Mouse (Mus musculus): Measurements from ENCODE around the gene Plac9b. TPM values are rescaled to one million over a fixed set of nuclear protein-coding genes. Genes with fewer than 3 reads are reported as not detected.
"Not testable (repeated sequence)": the region's sequence is repeated elsewhere in the genome, so short reads cannot be mapped to it uniquely, and the experiment has no call there.

Plac9b gene
- 0.90 and 2.7 TPM in 2 replicates for polyA plus RNA-seq (2014; fragmentation: Nextera tagmentation; extraction: Ambion mirVana)

DNA sequence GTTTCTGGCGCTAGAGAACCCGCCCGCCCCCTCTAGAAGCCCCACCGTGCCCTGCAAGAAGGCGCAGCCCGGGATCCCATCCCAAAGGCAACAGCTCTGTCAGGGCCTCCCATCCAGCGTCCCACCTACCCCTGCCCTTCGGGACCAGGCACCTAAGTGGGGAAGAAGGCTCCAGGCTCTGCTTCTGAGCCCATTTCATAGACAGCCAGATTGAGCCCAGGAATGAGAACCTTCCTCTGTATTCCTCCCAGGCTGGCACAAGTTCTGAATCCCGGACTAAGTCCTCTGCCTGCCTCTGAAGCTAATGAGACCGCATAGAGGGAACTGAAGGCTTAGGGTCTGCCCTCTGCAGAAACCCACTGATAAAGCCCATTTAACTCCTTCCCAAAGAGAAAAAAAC, at the start of gene Plac9b:
Plac9b (minus strand) TSS at position 101 of the 400 bp plus-strand sequence.
- H3K36me3 ChIP-seq (ENCODE audit: control insufficient read depth, insufficient read depth, low read length); H3K27me3 ChIP-seq (ENCODE audit: control insufficient read depth, insufficient read depth, low read length); ATAC-seq (ENCODE audit: low FRiP score); H3K4me1 ChIP-seq (ENCODE audit: control insufficient read depth, insufficient read depth, low read length); H3K27ac ChIP-seq (ENCODE audit: low read depth, low read length); DNase-seq (ENCODE audit: low spot score, missing footprints); H3K9me3 ChIP-seq (ENCODE audit: control insufficient read depth, low read length); H3K4me2 ChIP-seq; H3K4me3 ChIP-seq (ENCODE audit: low read depth, low read length); H3K9ac ChIP-seq (ENCODE audit: low read length): not testable (repeated sequence)
- WGBS = no CpG with 5 or more reads among the region's 10 CpGs

DNA sequence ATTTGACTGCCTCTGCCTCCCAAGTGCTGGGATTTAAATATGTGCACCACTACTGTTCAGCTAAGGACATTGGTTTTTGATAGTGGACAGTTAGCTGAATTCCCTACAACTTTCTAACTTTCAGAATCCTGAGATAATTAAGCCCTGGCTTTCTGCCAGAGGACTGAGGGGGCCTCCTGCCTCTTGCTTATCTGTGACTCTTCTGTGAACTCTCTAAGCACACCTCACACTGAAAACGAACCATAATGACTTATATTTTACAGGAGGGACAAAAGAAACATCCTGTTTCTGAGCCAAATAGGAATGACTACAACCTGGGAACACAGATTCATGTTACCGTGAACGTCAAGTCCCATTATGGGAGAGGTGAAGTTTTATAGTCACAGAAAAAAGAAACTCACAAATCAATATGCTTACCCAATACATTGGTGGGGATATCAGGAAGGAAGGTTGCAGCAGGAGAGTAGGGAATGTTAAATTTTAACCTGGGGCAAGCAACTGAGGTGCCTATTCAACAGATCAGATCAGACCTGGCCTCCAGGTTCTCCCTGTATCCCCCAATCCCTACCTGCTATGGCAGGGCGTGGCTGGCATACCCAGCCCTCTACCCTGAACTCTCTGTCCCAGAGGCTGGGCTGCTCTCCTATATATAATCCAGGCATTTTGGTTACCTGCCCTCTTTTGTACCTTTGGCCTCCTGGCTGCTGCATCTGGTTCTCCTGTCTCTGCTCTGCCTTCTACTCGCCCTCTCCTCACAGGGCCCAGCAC, 34.1 kb upstream of the Plac9b start:
- not testable (repeated sequence) for H3K27me3 ChIP-seq (ENCODE audit: control insufficient read depth, insufficient read depth, low read length); H3K4me2 ChIP-seq; H3K9me3 ChIP-seq (ENCODE audit: control insufficient read depth, low read length); H3K4me3 ChIP-seq (ENCODE audit: low read depth, low read length); H3K36me3 ChIP-seq (ENCODE audit: control insufficient read depth, insufficient read depth, low read length); H3K4me1 ChIP-seq (ENCODE audit: control insufficient read depth, insufficient read depth, low read length); H3K9ac ChIP-seq (ENCODE audit: low read length); H3K27ac ChIP-seq (ENCODE audit: low read depth, low read length); DNase-seq (ENCODE audit: low spot score, missing footprints); ATAC-seq (ENCODE audit: low FRiP score)
- WGBS = no CpG with 5 or more reads among the region's 5 CpGs

DNA sequence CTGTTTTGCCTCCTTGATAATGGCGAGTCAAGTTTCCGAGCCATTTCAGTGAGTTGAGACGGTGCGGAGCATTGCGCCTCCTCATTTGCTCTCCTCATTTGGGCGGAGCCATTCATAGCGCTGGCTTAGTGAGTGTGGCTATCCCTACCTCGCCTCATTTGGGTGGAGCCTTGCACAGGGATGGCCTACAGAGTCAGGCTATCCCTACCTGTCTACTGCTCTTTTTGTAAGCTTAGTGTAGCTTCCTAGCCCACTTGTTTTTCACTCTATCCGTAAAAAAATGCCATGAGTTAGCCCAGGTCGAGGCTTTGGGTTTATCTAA, 24.6 kb upstream of the Plac9b start, which contains the start of gene Tmem254b:
Tmem254b (minus strand) TSS at position 116 of the 322 bp plus-strand sequence.
- not testable (repeated sequence) for H3K4me3 ChIP-seq (ENCODE audit: low read depth, low read length); H3K9ac ChIP-seq (ENCODE audit: low read length); DNase-seq (ENCODE audit: low spot score, missing footprints); H3K36me3 ChIP-seq (ENCODE audit: control insufficient read depth, insufficient read depth, low read length); H3K9me3 ChIP-seq (ENCODE audit: control insufficient read depth, low read length); H3K4me1 ChIP-seq (ENCODE audit: control insufficient read depth, insufficient read depth, low read length); H3K4me2 ChIP-seq; H3K27me3 ChIP-seq (ENCODE audit: control insufficient read depth, insufficient read depth, low read length); H3K27ac ChIP-seq (ENCODE audit: low read depth, low read length)
- WGBS = no CpG with 5 or more reads among the region's 10 CpGs
- peak; percentile 59; the same call in 1 of the 2 replicates for ATAC-seq (ENCODE audit: low FRiP score)

DNA sequence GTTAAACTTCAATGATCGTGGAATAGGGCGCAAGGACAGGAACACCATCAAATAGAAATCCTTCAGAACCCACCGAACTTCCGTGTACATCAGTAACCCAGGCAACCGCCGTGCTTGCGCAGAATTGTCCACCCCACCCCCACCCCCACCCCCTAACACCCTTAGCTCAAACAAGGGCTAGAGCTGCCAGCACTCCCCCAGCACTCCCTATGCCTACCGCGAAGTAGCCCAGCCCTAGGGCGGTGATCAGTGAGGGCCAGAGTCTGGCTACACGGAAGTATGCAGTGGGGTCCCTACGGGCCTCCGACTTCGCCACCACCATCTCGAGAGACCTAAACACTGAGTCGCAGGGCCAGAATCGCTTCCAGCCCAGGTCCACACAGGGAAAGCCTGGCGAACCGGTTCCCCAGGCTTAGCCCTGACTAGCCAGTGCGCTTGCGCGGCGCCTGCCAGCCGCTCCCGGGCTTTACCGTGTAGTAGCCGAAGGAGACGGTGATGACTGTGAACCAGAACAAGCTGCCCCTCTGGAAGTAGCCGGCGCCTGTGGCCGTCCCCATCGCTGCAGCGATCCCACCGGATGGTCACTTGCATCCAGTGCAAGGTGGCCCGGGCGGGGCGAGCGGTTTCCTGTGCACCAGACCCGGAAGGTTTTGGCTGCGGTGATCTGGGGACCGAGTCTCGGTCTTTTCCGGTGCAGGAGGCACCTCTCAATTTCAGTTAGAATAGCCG, 24.1 kb upstream of the Plac9b start:
- not testable (repeated sequence) for DNase-seq (ENCODE audit: low spot score, missing footprints); H3K9ac ChIP-seq (ENCODE audit: low read length); H3K4me3 ChIP-seq (ENCODE audit: low read depth, low read length); H3K27me3 ChIP-seq (ENCODE audit: control insufficient read depth, insufficient read depth, low read length); H3K27ac ChIP-seq (ENCODE audit: low read depth, low read length); H3K36me3 ChIP-seq (ENCODE audit: control insufficient read depth, insufficient read depth, low read length); H3K4me1 ChIP-seq (ENCODE audit: control insufficient read depth, insufficient read depth, low read length); H3K9me3 ChIP-seq (ENCODE audit: control insufficient read depth, low read length); H3K4me2 ChIP-seq
- peak; percentile 71 for ATAC-seq (ENCODE audit: low FRiP score)
- no CpG with 5 or more reads among the region's 44 CpGs for WGBS

DNA sequence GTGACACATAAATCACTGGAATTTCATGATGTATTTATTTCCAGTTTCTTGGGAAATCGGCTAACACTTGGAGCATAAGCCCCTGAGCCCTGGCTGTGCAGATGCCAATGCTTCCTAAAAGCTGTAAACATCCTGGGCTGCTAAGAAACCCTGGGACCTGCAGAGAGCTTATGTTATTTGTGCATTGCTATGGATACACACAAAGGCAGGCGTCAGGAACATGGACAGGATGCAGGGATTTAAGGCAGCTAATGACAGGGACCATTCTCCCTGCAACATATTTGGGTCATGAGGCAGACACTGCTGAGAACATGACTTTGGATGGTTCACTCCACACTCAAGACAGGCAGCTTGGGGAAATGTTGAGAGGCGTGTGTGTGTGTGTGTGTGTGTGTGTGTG, 15.6 kb upstream of the Plac9b start:
- no CpG with 5 or more reads among the region's 3 CpGs for WGBS
- ATAC-seq (ENCODE audit: low FRiP score); H3K9me3 ChIP-seq (ENCODE audit: control insufficient read depth, low read length); H3K4me3 ChIP-seq (ENCODE audit: low read depth, low read length); H3K36me3 ChIP-seq (ENCODE audit: control insufficient read depth, insufficient read depth, low read length); H3K9ac ChIP-seq (ENCODE audit: low read length); DNase-seq (ENCODE audit: low spot score, missing footprints); H3K27ac ChIP-seq (ENCODE audit: low read depth, low read length); H3K27me3 ChIP-seq (ENCODE audit: control insufficient read depth, insufficient read depth, low read length); H3K4me2 ChIP-seq; H3K4me1 ChIP-seq (ENCODE audit: control insufficient read depth, insufficient read depth, low read length): not testable (repeated sequence)

DNA sequence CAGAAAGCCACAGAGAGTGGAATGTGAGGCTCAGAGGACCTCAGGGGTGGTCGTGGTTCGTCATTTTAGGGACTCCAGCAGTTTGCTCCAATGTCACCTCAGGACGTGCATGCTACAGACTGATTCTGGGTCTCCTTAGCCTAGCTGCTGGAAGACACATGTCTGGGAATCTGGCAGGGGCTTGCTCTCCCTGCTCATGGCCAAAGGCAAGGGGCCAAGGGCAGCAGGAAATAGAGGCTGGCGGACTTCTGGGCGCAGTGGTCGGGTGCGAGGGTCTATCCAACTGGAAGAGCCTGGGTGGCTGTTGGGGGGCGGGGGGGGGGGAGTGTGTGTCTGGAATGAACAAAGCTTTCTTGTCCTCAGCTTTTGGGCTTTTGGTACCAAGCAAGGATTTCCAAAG, 6.1 kb upstream of the Plac9b start:
- not testable (repeated sequence) for H3K4me3 ChIP-seq (ENCODE audit: low read depth, low read length); H3K27me3 ChIP-seq (ENCODE audit: control insufficient read depth, insufficient read depth, low read length); H3K9me3 ChIP-seq (ENCODE audit: control insufficient read depth, low read length); H3K4me2 ChIP-seq; H3K4me1 ChIP-seq (ENCODE audit: control insufficient read depth, insufficient read depth, low read length); H3K27ac ChIP-seq (ENCODE audit: low read depth, low read length); DNase-seq (ENCODE audit: low spot score, missing footprints); H3K36me3 ChIP-seq (ENCODE audit: control insufficient read depth, insufficient read depth, low read length); H3K9ac ChIP-seq (ENCODE audit: low read length); ATAC-seq (ENCODE audit: low FRiP score)
- no CpG with 5 or more reads among the region's 8 CpGs for WGBS

DNA sequence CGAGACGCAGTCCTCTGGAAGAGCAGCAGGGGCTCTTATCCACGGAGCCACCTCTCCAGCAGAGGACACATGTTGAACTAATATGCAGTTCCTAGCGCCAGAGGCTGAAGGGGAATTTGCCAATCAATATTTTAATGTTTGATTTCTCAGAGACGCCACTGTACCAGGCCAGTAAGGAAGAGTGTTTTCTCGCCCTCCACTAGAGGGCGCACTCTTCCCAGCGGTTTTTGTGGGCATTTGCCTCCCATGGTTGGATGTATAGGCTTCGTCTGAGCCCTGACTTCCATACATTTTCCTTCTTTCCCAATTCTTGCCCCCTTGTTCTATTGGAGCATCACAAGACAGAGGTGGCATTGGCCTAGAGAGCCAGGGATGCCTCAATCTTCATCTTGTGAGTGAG, 4.4 kb upstream of the Plac9b start:
- not testable (repeated sequence) for H3K27me3 ChIP-seq (ENCODE audit: control insufficient read depth, insufficient read depth, low read length); H3K4me1 ChIP-seq (ENCODE audit: control insufficient read depth, insufficient read depth, low read length); H3K9ac ChIP-seq (ENCODE audit: low read length); DNase-seq (ENCODE audit: low spot score, missing footprints); H3K27ac ChIP-seq (ENCODE audit: low read depth, low read length); H3K4me2 ChIP-seq; H3K9me3 ChIP-seq (ENCODE audit: control insufficient read depth, low read length); ATAC-seq (ENCODE audit: low FRiP score); H3K4me3 ChIP-seq (ENCODE audit: low read depth, low read length); H3K36me3 ChIP-seq (ENCODE audit: control insufficient read depth, insufficient read depth, low read length)
- no CpG with 5 or more reads among the region's 9 CpGs for WGBS

DNA sequence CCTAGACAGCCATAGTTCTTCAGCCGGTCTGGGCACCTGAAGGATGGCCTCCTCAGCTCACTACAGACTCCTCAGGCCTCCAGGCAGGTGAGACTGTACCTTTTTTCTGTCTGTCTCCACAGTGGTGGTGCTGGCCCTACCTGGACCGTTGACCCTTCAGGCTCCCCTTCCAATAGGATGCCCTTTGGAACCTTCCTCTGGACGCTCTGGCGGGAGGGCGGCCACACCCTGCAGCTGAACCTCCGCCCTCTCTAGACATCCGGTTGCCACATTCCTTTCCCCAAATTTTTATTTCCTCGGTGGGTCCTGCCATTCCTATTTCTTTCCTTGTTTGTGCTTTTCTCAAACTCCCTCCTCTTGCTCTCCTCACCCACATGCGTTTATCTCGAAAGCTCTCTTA, 620 bp downstream of the Plac9b start:
- not testable (repeated sequence) for H3K27me3 ChIP-seq (ENCODE audit: control insufficient read depth, insufficient read depth, low read length); H3K4me2 ChIP-seq; DNase-seq (ENCODE audit: low spot score, missing footprints); H3K9ac ChIP-seq (ENCODE audit: low read length); H3K4me1 ChIP-seq (ENCODE audit: control insufficient read depth, insufficient read depth, low read length); H3K9me3 ChIP-seq (ENCODE audit: control insufficient read depth, low read length); H3K27ac ChIP-seq (ENCODE audit: low read depth, low read length); ATAC-seq (ENCODE audit: low FRiP score); H3K4me3 ChIP-seq (ENCODE audit: low read depth, low read length); H3K36me3 ChIP-seq (ENCODE audit: control insufficient read depth, insufficient read depth, low read length)
- no CpG with 5 or more reads among the region's 10 CpGs for WGBS

DNA sequence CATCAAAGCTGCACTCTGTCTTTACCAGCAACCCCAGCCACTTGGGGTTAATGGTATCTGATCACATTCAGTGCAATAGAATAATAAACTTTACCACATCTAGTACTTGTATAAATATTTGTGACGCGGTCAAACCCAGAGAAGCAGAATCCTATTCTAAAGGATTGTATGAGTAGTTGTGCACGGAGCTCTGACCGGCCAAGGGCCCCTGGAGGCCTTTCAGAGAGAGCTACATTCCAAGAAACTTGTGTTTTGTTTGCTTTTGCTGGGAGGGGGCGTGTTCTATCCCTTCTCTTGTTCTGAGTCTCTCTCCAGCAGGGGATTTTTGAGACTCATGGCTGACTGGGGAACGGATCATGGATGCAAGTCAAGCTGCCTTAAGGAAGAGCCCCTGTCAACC, 7.3 kb downstream of the Plac9b start:
- WGBS = no CpG with 5 or more reads among the region's 6 CpGs
- not testable (repeated sequence) for DNase-seq (ENCODE audit: low spot score, missing footprints); H3K27me3 ChIP-seq (ENCODE audit: control insufficient read depth, insufficient read depth, low read length); H3K36me3 ChIP-seq (ENCODE audit: control insufficient read depth, insufficient read depth, low read length); H3K9me3 ChIP-seq (ENCODE audit: control insufficient read depth, low read length); H3K4me3 ChIP-seq (ENCODE audit: low read depth, low read length); H3K27ac ChIP-seq (ENCODE audit: low read depth, low read length); ATAC-seq (ENCODE audit: low FRiP score); H3K4me1 ChIP-seq (ENCODE audit: control insufficient read depth, insufficient read depth, low read length); H3K9ac ChIP-seq (ENCODE audit: low read length); H3K4me2 ChIP-seq
